Mouse (Mus musculus) liver, embryonic 14.5 days (tissue): ENCODE data around the gene Smim1.

Source experiments
- CTCF ChIP-seq: IDR thresholded peaks from 2 replicates; pipeline ENCODE4 v1.5.1; 2016; ENCODE audit warnings: antibody characterized with exemption, low read depth, control low read depth
- EP300 ChIP-seq: IDR thresholded peaks from 2 replicates; pipeline ENCODE4 v1.6.1; 2016; ENCODE audit warnings: antibody characterized with exemption, low read depth

DNA sequence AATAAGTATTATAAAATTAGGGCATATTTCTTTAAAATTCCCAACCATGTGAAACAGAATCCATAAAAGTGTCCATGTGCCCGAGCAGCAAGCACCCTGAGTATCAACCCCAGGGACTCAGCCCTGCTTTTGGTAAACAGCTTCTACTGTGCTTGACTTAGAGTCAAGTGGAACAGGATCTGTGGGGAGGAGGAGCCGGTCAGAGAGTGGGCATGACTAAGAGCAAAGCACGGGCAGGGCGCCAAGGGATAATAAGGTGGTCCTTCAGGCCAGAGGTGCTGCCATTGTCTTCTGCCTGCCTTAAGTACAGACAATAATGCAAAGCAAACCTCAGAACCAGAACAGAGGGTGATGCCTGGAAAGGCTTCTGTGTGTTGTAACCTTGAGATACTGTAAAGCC, 18.3 kb downstream of the Smim1 start:
- TF ChIP-seq CTCF (no peak), EP300 (no peak)
